Mouse (Mus musculus) embryonic facial prominence, embryonic 13.5 days (tissue): ENCODE results near the gene Arhgef25. TPM values are rescaled to one million over a fixed set of nuclear protein-coding genes. Genes with fewer than 3 reads are reported as not detected.

Experiments
- ATAC-seq: fragments of 200-750 bp; cut with Nextera tagmentation; 2 replicates; pipeline ENCODE4 v1.8.0; 2017; ENCODE audit warnings: low read depth; ENCODE audit not compliant: insufficient number of reproducible peaks, insufficient read depth, low FRiP score, low TSS enrichment
- H3K27ac ChIP-seq: fragments of 300-500 bp; sonication (generic); 2 replicates; pipeline ENCODE4 v1.5.1; 2015; ENCODE audit warnings: moderate library complexity, mild to moderate bottlenecking, inconsistent platforms
- H3K27me3 ChIP-seq: fragments of 300-500 bp; sonication (generic); 2 replicates; pipeline ENCODE4 v1.6.1; 2015; ENCODE audit warnings: mild to moderate bottlenecking, inconsistent platforms
- H3K36me3 ChIP-seq: fragments of 300-500 bp; sonication (generic); 2 replicates; pipeline ENCODE4 v1.6.1; 2015; ENCODE audit warnings: mild to moderate bottlenecking, inconsistent platforms
- H3K4me1 ChIP-seq: fragments of 300-500 bp; sonication (generic); 2 replicates; pipeline ENCODE4 v1.6.1; 2015; ENCODE audit warnings: inconsistent platforms
- H3K4me2 ChIP-seq: fragments of 300-500 bp; sonication (generic); 2 replicates; pipeline ENCODE4 v1.6.1; 2015; ENCODE audit warnings: moderate library complexity, mild to moderate bottlenecking, inconsistent platforms
- H3K4me3 ChIP-seq: fragments of 300-500 bp; sonication (generic); 2 replicates; pipeline ENCODE4 v1.5.1; 2015; ENCODE audit warnings: mild to moderate bottlenecking, inconsistent platforms
- H3K9ac ChIP-seq: fragments of 300-500 bp; sonication (generic); 2 replicates; pipeline ENCODE4 v1.6.1; 2015; ENCODE audit warnings: mild to moderate bottlenecking, inconsistent platforms
- H3K9me3 ChIP-seq: fragments of 300-500 bp; sonication (generic); 2 replicates; pipeline ENCODE4 v1.6.1; 2016; ENCODE audit warnings: inconsistent platforms
- WGBS: fragments of 180-500 bp; shearing (Covaris S2); methylation state at CpG from one replicate; pipeline ENCODE4 v1.1.7; 2015; ENCODE audit warnings: mixed read lengths; 5-methylcytosine and 5-hydroxymethylcytosine counted together
- polyA plus RNA-seq: library from polyadenylated mRNA; unstranded; fragments of >200 nt; fragmentation: Nextera tagmentation; extraction: Ambion mirVana; gene quantifications from 2 replicates; pipeline ENCODE4 v1.2.1, GENCODE M21; 2015

Gene Arhgef25
- polyA plus RNA-seq, 1 experiment from 2014 or later, result 117 TPM

DNA sequence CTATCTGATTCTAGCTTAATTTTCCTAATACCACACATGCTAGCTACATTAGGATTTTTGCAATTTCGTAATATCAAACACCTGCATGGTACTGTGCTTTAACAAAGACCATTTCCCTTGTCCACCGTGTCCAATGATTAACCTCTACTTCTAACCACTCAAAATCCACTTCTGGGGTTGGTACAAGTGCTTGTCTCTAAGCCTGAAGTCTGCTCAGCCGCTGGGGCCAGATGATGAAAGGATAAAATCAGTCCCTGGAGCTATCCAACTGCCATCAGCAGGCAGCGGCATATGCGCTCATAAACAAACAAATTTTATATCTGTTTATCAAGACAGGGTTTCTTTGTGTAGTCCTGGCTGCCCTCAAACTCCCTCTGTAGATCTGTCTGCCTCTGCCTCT lies 14.7 kb upstream of the Arhgef25 start:
- no peaks in the 10 kb centered on the region for H3K27me3 ChIP-seq
- 90% methylated on average over 5 of the region's 5 CpGs for WGBS
- peaks cover 4% of the 10 kb centered on the region; the same call in 1 of the 2 replicates for H3K4me1 ChIP-seq
- no peak overlapping the region for H3K9ac ChIP-seq
- no peak overlapping the region for H3K4me2 ChIP-seq
- H3K4me3 ChIP-seq, result no peak overlapping the region
- peaks cover 80% of the 10 kb centered on the region for H3K36me3 ChIP-seq
- no peak for ATAC-seq
- no peak overlapping the region for H3K27ac ChIP-seq
- H3K9me3 ChIP-seq, result no peaks in the 10 kb centered on the region

GRCm38 (mm10) chr10:127203106-127203505 lies 13.2 kb upstream of the Arhgef25 start:
- no peak overlapping the region for H3K4me2 ChIP-seq
- H3K27me3 ChIP-seq, result no peaks in the 10 kb centered on the region
- H3K4me1 ChIP-seq, result no peaks in the 10 kb centered on the region
- H3K27ac ChIP-seq, result no peak overlapping the region
- H3K36me3 ChIP-seq, result peaks cover 90% of the 10 kb centered on the region
- WGBS, result 82% methylated on average over 3 of the region's 3 CpGs
- no peak overlapping the region for H3K9ac ChIP-seq
- no peak overlapping the region for H3K4me3 ChIP-seq
- ATAC-seq, result no peak
- no peaks in the 10 kb centered on the region for H3K9me3 ChIP-seq

GRCm38 (mm10) chr10:127200279-127200678 lies 10.4 kb upstream of the Arhgef25 start:
- H3K4me2 ChIP-seq, result no peak overlapping the region
- H3K4me1 ChIP-seq, result peaks cover 11% of the 10 kb centered on the region
- H3K9me3 ChIP-seq, result no peaks in the 10 kb centered on the region
- H3K27ac ChIP-seq, result no peak overlapping the region
- no peak overlapping the region for H3K4me3 ChIP-seq
- peaks cover 74% of the 10 kb centered on the region for H3K36me3 ChIP-seq
- H3K27me3 ChIP-seq, result no peaks in the 10 kb centered on the region
- WGBS, result 81% methylated on average over 8 of the region's 8 CpGs
- ATAC-seq, result no peak
- no peak overlapping the region for H3K9ac ChIP-seq

DNA sequence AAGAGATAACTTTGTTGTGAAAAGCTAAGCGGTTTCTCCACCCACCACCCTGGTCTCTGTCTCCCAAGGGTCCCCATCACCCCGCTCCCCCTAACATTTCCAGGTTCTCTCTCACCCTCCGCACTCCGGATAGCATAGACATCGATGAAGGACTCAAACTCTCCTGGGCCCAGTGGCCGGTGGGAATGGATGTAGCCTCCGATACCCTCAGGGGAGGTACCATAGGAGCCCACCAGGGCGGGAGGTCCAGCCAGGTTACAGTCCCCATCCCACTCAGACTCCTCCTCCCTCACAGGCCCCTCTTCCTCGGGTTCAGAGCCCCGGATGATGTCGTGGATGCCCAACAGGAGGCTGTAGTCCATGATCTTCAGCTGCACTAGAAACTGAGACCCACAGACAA lies 9.6 kb upstream of the Arhgef25 start:
- Histone ChIP-seq H3K4me3 (no peak overlapping the region), H3K36me3 (peaks cover 66% of the 10 kb centered on the region), H3K9ac (peak overlapping the region; percentile 21; the same call in 1 of the 2 replicates), H3K9me3 (no peaks in the 10 kb centered on the region), H3K4me1 (peaks cover 18% of the 10 kb centered on the region), H3K27me3 (no peaks in the 10 kb centered on the region), H3K4me2 (no peak overlapping the region), H3K27ac (no peak overlapping the region)
- WGBS, result 84% methylated on average over 11 of the region's 11 CpGs
- no peak for ATAC-seq

DNA sequence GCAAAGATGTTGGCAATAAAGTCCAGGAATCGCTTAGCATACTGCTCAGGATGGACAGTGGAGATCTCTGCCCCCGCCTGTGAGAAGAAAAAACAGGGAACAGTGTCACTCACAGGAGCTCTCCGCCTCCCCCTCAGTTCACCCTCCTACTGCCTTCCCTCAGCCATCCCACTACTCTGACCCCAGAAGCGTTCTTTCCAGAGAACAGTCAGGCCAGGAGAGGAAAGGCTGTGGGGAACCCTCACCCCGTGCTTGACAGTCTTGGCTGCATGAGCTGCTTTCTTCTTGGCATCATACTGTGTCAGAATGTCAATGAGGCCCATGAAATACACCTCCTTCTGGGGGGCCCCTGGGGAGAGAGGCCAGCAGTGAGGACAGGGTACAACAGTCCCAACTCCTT lies 9.2 kb upstream of the Arhgef25 start:
- Histone ChIP-seq H3K9ac (no peak overlapping the region), H3K9me3 (no peaks in the 10 kb centered on the region), H3K27me3 (no peaks in the 10 kb centered on the region), H3K4me2 (no peak overlapping the region), H3K4me1 (peaks cover 22% of the 10 kb centered on the region), H3K4me3 (no peak overlapping the region), H3K36me3 (peaks cover 61% of the 10 kb centered on the region), H3K27ac (no peak overlapping the region)
- ATAC-seq, result no peak
- 70% methylated on average over 5 of the region's 5 CpGs for WGBS

DNA sequence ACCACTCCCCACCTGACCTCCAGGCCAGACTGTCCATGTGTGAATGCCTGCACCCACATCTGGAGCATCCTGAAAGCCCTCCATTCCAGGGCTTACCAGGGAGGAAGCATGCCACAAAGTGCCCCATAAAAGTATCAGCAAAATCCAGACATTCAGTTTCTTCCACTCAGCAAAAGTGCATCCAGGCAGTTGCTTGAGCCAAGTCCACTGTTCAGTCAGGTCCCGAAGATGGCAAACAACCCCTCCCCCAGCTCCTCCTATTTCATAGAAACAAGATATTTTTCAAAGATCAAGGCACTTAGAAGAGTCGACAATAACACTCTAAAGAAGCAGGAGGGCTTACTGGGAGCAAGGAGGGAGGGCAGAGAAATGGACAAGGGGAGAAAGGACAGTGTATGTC lies 8.6 kb upstream of the Arhgef25 start:
- Histone ChIP-seq H3K36me3 (peaks cover 56% of the 10 kb centered on the region), H3K4me1 (peaks cover 25% of the 10 kb centered on the region), H3K27ac (0 out of 2 replicates have a peak overlapping the region, but pooled peaks have one; percentile 22), H3K9me3 (no peaks in the 10 kb centered on the region), H3K9ac (no peak overlapping the region), H3K27me3 (no peaks in the 10 kb centered on the region), H3K4me3 (no peak overlapping the region), H3K4me2 (no peak overlapping the region)
- ATAC-seq, result no peak
- 29% methylated on average over 2 of the region's 2 CpGs for WGBS

GRCm38 (mm10) chr10:127197505-127198110 lies 7.7 kb upstream of the Arhgef25 start:
- no peak overlapping the region for H3K4me3 ChIP-seq
- peaks cover 33% of the 10 kb centered on the region for H3K4me1 ChIP-seq
- no peak overlapping the region for H3K4me2 ChIP-seq
- H3K27me3 ChIP-seq, result no peaks in the 10 kb centered on the region
- WGBS, result 88% methylated on average over 11 of the region's 11 CpGs
- peaks cover 54% of the 10 kb centered on the region for H3K36me3 ChIP-seq
- no peak overlapping the region for H3K9ac ChIP-seq
- ATAC-seq, result no peak
- H3K9me3 ChIP-seq, result no peaks in the 10 kb centered on the region
- H3K27ac ChIP-seq, result peak overlapping the region; percentile 22

GRCm38 (mm10) chr10:127197104-127197503 lies 7.2 kb upstream of the Arhgef25 start:
- Histone ChIP-seq H3K36me3 (peaks cover 54% of the 10 kb centered on the region), H3K27ac (peak overlapping the region; percentile 96; the same call in 1 of the 2 replicates), H3K9me3 (no peaks in the 10 kb centered on the region), H3K27me3 (no peaks in the 10 kb centered on the region), H3K4me2 (no peak overlapping the region), H3K4me1 (peaks cover 38% of the 10 kb centered on the region), H3K9ac (no peak overlapping the region), H3K4me3 (no peak overlapping the region)
- WGBS, result 88% methylated on average over 8 of the region's 8 CpGs
- no peak for ATAC-seq

DNA sequence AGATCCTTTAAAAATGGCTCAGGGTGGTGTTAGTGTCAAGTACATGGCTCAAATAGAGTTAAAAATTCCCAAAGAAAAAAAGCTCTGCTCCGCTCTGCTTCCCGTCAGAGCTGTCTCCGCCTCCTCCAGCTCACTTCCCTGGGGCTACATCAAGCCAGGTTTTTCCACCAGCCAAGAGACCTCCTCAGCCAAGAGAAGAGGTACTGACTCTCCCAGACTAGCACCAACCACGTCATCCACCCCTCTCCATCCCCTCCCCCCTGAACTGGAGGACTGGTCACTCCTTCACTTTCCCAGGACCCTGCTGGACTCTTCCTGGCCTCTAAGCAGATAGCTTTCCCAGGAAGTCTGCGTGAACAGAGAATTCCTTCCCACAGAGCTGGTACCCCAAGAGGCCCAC lies 6.5 kb upstream of the Arhgef25 start:
- WGBS, result 5% methylated on average over 5 of the region's 5 CpGs
- H3K27me3 ChIP-seq, result no peaks in the 10 kb centered on the region
- peak overlapping the region; percentile 87 for H3K4me2 ChIP-seq
- H3K36me3 ChIP-seq, result peaks cover 53% of the 10 kb centered on the region
- H3K9me3 ChIP-seq, result no peaks in the 10 kb centered on the region
- peak; percentile 67; the same call in 1 of the 2 replicates for ATAC-seq
- peak overlapping the region; percentile 91 for H3K4me3 ChIP-seq
- peak overlapping the region; percentile 96 for H3K27ac ChIP-seq
- peak overlapping the region; percentile 95 for H3K9ac ChIP-seq
- H3K4me1 ChIP-seq, result peaks cover 44% of the 10 kb centered on the region

DNA sequence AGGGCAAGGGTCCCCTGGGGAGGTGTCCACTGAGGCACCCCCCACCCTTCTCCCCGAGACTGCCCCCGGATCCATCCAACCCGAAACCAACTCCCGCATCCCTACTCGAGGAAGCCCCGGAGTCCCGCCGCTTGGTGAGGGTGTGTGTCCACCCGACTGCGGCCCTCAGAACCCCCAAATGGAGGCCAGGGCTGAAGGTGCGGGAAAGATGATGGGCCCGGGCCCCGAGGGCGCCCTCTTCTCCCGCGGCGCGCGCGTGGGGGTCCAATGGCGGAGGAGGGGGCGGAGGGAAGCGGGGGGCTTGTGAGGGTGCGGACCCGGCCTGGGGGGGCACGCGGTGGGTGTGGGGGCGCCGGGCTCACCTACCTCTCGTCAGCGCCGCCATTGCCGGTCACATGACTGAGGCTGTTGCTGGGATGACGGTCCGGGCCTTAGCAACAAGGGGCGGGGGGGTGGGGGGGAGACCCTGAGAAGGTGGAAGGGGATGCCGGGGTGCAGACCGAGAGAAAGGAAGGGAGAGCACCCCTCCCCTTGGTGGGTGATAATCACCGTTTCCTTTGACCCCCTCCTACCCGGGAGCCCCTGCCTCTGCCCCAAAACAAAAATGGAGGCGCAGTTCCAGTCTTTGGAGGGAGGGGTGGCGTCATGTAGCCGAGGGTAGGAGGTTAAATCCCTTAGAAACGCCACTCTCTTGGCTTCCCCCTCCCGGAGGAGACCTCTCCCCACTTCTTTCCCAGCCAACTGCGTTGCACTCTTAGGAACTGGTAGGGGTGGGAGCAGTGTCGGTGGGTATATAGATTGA lies 5.6 kb upstream of the Arhgef25 start, which contains the start of gene Dtx3:
Gene Dtx3 (minus strand): TSS at position 401 of the 802 bp plus-strand sequence.
- ATAC-seq, result peak; percentile 57

GRCm38 (mm10) chr10:127194428-127195327 lies 4.8 kb upstream of the Arhgef25 start:
- Histone ChIP-seq H3K36me3 (peaks cover 47% of the 10 kb centered on the region), H3K27me3 (no peaks in the 10 kb centered on the region), H3K27ac (peak overlapping the region; percentile 96), H3K9ac (peak overlapping the region; percentile 95), H3K9me3 (no peaks in the 10 kb centered on the region), H3K4me3 (peak overlapping the region; percentile 91), H3K4me2 (peak overlapping the region; percentile 87), H3K4me1 (peaks cover 58% of the 10 kb centered on the region)
- WGBS, result 9% methylated on average over 22 of the region's 22 CpGs
- no peak for ATAC-seq

More for the DNA sequence above, 5.6 kb upstream of the Arhgef25 start, which contains the start of gene Dtx3:
- Histone ChIP-seq H3K9me3 (no peaks in the 10 kb centered on the region), H3K4me3 (peak within 1 kb of the TSS; percentile 91), H3K9ac (peak within 1 kb of the TSS; percentile 95), H3K4me1 (peaks cover 52% of the 10 kb centered on the region), H3K36me3 (peaks cover 55% of the 10 kb centered on the region), H3K27me3 (no peaks in the 10 kb centered on the region), H3K27ac (peak within 1 kb of the TSS; percentile 96), H3K4me2 (peak within 1 kb of the TSS; percentile 87)
- 0% methylated on average over 39 of the region's 47 CpGs for WGBS
